Mouse (Mus musculus) cerebellum, adult 9-10 months (tissue): ENCODE measurements around the gene Mtx1.
"Not testable (repeated sequence)": the region's sequence is repeated elsewhere in the genome, so short reads cannot be mapped to it uniquely, and the experiment has no call there.

ENCODE experiments used
- DNase-seq: peaks from one replicate; pipeline ENCODE4 v3.0.0; 2022

Gene Mtx1

DNA sequence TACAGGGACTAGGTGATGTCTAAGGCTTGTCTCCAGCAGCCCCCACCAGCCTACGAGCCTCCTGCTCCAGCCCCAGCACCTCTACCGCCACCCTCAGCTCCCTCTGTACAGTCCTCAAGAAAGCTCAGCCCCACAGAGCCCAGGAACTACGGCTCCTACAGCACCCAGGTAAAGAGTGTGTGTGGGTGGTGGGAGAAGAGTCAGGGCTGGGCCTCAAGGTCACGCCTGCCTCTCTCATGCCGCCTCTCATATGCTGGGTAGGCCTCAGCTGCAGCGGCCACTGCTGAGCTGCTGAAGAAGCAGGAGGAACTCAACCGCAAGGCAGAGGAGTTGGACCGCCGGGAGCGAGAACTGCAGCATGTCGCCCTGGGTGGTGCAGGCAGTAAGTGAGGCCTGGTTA is 47.8 kb downstream of the Mtx1 start:
- no peak for DNase-seq

DNA sequence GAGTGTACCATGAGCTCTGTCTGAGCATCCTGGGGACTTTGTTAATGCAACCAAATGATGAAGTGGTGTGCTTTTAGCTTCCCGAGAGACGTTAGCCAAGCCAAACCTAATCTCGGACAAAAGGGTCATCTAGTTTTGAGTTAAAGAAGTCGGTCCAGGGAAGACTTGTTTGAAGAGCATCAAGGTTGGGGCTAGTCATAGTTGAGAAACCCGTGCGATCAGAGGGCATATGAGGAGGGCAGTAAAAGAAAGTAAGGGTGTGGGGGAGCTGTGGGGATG is 48.8 kb downstream of the Mtx1 start:
- DNase-seq = no peak

DNA sequence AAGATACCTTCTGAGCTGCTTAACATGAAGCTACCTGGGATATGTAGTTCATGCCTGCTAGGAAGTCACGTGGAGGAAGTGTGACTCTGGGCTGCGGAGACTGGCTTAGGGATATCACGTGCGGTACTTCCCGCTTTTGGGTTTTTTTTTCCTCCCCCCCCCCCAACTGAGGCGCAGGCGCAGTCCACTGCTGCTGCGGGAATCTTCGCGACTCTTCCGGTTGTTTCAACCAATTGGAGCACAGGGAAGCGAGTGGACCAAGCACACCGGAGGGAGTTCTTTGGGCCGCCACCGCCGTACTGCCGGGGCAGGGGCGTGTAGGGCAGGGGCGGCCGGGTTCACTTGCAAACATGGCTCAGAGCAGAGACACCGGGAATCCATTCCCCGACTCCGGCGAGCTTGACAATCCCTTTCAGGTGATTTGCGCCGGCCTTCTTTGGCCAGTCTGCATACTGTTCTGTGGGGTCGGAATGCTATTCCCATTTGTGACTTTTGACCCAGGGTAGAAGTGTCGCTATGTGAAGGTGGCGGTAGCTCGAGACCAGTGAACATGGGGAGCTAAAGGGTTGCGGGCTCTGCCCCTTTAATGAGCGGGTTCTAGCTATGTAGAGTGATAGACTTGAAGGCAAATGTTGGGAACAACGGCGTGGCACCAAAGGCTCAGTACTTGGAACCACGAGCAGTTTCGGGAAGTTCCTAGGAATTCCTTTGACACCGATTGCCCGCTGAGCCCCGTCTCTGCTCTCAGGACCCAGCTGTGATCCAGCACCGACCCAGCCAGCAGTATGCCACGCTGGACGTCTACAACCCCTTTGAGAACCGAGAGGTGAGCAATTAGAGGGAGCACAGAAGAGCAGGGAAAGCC is 49.4 kb downstream of the Mtx1 start, which contains the start of gene Scamp3:
Gene Scamp3, plus strand, starts transcription at position 232 of the 865 bp plus-strand sequence.
- DNase-seq = peak; percentile 95

DNA sequence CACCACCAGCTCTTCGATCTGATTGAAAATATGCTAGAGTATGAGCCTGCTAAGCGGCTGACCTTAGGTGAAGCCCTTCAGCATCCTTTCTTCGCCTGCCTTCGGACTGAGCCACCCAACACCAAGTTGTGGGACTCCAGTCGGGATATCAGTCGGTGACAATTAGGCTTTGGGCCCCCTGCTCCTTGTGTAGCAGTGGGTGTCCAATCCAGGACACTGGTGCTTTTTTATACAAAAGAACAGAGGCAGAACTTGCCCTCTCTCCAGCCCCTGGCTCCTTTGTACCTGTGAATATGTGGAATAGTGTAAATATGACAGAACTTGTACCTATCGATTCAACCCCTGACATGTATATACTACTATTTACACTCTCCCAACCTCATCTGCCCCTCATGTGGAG is 50.5 kb downstream of the Mtx1 start:
- no peak for DNase-seq

DNA sequence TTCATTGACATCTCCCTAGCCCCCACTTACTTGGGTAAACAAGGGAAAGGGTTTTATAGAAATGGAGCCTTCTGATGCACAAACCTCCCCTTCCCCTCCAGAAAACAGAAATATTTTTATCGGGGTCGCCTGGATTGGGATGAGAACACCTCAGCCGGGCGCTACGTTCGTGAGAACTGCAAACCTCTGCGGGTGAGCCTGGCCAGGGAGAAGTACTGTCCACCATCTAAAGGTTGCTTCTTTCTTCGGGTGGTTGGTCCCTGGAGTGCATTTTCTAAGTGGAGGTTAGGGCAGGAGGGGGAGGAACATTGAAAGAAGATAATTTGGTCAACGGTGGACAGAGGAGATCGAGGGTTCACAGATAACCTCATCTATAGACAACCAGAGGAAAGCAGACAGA is 51.3 kb downstream of the Mtx1 start:
- no peak for DNase-seq

DNA sequence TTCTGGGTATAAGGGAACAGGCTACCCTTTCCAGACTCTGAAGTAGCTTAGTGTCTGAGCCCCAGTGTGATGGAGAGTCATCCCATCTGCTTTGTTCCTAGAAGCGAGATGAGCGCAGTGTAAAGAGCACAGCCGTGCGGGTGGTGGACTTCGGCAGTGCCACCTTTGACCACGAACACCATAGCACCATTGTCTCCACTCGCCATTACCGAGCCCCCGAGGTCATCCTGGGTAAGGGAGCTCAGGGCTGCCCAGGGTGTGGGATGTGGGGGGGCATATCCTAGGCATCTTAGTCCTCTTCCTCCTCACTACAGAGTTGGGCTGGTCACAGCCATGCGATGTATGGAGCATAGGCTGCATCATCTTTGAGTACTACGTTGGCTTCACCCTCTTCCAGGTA is 52.0 kb downstream of the Mtx1 start:
- DNase-seq = no peak

DNA sequence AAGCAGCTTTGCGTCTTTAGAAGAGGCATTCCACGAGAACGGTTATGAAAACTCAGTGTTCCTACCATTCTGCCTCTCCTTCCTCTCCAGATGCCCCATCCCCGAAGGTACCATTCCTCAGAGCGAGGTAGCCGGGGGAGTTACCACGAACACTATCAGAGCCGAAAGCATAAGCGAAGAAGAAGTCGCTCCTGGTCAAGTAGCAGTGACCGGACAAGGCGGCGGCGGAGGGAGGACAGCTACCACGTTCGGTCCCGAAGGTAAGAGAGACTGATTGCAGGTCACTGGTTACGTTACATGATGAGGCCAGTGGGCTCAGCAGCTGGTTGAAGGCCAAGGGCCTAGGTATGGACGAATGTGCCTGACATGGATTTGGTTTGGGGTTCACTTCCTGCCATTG is 59.9 kb downstream of the Mtx1 start:
- no peak for DNase-seq

DNA sequence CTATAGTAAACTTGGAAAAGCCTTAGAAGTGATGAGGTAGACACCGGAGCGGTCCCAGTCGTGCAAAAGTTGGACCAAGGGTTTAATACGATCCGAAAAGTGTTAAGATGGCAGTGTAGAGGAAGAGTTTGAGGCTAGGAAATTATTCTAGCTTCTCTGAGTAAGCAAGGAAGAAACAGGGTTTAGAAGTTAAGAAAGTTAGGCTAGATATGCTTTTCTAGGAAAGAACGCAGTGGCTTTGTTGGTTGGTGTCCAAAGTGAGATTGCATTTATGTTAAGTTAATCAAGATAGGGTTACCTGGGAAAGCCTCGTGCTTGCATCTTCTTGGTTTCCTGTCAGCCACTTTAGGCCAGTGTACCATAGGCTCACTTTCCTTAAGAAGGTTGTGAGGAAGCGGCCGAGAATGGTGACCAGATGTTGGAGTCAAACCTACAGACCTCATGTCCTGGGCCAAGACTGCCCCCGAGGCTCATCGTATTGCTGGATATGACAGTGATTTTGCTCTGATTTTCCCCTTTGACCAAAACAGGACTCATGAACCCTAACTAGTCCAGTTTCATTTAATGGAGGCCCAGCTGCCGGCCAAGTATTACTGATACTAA is 61.5 kb downstream of the Mtx1 start:
- no peak for DNase-seq

DNA sequence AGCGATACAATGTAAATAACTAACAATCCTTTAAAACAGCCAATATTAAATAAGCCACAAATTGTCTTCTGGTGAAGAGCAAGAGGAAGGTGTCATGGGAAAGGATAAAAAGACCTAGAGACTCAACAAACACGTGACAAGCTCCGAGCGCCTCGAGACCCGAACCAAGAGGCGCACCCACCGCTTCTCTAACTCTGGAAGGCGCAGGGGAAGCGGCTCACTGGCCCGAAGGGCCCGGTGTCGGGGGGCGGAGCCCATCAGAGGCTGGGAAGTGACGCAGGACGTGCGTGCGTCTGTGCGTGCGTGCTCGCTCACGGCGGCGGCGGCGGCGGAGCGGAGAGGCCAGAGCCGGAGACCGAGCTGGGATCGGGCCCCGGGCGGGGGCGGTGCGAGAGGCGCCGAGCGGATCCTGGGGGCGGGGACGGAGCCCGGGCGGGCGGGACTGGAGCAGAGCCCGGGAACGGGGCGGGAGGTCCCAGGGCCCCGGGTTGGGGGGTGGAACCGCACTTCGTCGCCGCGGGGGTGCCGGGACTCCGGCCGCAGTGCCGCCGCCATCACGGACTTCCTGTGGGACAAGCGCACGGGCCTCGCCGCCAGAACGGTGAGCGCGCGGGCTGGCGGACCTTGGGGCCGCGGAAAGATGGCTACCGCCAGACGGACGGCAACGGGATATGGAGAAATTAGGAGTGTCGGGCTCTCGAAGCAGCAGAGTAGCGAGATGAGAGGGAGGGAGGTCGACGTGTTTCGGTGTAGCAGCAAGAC is 62.2 kb downstream of the Mtx1 start, which contains the start of gene Clk2:
Gene Clk2, plus strand, starts transcription at position 290 of the 762 bp plus-strand sequence.
- peak; percentile 92 for DNase-seq

DNA sequence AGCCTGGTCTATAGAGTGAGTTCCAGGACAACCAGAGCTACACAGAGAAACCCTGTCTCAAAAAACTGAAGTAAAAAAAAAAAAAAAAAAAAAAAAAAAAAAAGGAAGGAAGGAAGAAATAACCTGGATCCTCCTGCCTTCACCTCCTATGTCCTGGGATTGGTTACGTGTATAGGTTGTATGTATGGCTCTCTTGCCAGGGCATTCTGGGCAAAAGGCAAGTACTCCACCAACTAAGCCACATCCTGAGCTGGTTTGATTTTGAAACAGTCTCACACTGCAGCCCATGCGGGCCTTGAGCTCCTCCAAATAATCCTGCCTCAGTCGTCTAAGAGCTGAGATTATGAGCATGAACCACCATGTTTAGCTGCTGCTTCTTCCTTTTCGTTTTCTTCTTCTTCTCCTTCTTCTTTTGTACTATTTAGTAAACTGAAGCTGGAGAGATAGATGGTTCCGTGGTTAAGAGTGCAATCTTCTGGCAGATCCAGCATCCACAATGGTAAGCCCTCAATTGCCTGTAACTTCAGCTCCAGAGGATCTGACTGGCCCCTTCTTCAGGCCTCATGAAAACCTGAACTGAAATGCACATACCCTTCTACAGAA is 63.1 kb downstream of the Mtx1 start:
- no peak for DNase-seq

DNA sequence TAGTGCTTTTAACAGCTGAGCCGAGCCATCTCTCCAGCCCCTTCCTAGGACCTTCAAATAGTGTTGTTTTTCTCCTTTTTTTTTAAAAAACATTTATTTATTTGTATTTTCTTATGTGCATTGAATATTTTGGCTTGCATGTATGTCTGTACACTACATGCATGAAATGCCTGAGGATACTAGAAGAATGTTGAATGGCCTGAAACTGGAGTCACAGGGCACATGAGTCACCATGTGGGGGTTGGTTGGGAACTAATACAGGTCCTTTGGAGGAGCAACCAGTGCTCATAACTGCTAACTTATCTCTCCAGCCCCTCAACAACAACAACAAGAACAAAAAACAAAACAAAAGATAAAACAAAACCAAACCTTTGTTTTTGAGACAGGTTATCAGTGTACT is 63.8 kb downstream of the Mtx1 start:
- peak; percentile 27 for DNase-seq

DNA sequence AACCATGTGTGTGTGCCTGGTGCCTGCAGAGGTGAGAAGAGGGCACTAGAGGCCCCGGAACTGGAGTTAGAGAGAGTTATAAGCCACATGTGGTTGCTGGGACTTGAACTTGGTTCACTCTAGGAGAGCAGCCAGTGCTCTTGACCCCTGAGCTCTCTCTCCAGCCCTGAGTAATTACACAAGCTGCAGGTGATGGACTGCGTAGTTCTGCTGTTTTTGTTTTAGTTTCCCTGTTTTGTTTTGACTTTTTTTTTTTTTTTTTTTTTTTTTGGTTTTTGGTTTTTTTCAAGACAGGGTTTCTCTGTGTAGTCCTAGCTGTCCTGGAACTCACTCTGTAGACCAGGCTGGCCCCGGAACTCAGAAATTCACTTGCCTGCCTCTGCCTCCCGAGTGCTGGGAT is 65.1 kb downstream of the Mtx1 start:
- no peak for DNase-seq

DNA sequence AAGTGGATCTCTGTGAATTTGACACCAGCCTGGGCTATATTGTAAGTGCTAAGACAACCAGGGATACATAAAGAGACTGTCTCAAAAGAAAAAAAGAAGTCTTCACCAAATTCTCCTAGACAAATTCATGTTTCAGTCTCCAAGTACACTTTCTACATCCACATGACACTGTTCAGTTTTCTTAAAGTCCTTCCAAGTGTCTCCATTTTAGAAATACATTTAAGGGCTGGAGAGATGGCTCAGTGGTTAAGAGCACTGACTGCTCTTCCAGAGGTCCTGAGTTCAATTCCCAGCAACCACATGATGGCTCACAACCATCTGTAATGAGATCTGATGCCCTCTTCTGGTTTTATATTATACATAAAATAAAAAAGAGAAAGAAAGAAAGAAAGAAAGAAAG is 65.7 kb downstream of the Mtx1 start:
- not testable (repeated sequence) for DNase-seq

DNA sequence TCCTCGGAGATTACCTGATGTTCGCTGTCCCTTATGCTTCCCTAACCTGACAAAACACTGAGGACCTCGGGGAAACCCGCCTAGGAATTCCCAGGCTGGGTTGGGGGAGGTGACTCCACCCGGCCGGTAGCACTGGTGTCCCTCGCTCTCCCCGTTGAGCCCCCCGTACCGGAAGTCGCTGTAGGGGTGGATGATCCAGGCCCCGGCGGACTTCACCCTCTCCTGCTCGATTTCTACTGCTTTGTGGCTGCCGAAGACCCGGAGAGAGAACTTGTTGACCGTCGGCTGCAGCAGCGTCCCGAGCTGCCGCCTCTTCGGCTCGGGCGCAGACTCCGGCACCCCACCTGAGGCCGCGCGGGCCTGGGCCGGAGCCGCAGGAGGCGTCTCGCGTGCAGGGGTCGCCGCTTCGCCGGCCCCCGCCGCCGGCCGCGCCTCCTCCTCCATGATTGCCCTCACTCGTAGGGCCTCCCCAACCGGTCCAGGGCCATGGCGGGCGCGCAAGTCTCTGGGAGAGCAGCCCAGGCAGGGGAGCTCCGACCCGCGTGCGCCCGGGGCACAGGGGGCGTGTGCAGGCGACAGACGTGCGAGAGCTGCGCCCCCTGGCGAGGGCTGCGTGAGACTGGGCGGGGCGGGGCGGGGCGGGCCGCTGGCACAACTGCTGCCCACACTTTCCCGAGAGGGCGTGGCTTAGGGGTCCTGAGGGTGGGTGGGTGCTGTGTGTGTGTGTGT is 67.1 kb downstream of the Mtx1 start, which contains the start of gene Hcn3:
Gene Hcn3, minus strand, starts transcription at position 581 of the 729 bp plus-strand sequence.
- DNase-seq = no peak

DNA sequence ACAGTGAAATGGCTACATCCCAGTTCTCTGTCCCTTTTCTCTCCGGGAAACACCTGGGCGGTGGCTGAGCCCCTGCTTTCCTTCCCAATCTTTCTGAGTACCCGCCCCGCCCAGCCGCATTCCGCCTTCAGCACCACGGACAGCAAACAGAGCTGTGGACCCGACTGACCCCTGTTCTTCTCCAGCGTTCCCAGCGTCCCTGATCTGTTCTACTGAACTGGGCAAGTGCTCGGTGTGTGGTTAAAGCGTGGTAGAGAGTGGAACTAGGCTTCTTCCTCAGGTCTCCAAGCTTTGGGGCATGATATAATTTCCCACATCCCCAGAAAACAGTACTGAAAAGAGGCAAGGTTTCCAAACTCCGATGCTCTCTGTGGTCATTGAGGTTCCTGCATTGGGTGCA is 67.7 kb downstream of the Mtx1 start:
- DNase-seq = no peak
